Mouse (Mus musculus) myocyte (in vitro differentiated cells): ENCODE measurements around the gene Map7d3.

Experiments used
- CEBPB ChIP-seq: IDR thresholded peaks from 2 replicates; pipeline ENCODE4 v1.6.1; 2011; ENCODE audit warnings: mild to moderate bottlenecking, moderate library complexity; ENCODE audit not compliant: poor library complexity, insufficient read depth, severe bottlenecking
- E2F4 ChIP-seq: IDR thresholded peaks from one replicate; pipeline ENCODE4 v1.6.1; 2011; ENCODE audit warnings: mild to moderate bottlenecking, control low read depth, moderate library complexity; ENCODE audit not compliant: insufficient read depth
- MAX ChIP-seq: IDR thresholded peaks from one replicate; pipeline ENCODE4 v1.6.1; 2011; ENCODE audit warnings: low read depth, mild to moderate bottlenecking, control low read depth
- MYOD1 ChIP-seq, 3 experiments: IDR thresholded peaks; one replicate each; pipeline ENCODE4 v1.6.1; 2011; ENCODE audit warnings: control low read depth in 2 of 3, low read depth in 2 of 3, mild to moderate bottlenecking in 2 of 3, moderate library complexity in 1 of 3; ENCODE audit not compliant: insufficient read length in 2 of 3, control insufficient read depth in 1 of 3
- MYOG ChIP-seq, 3 experiments: IDR thresholded peaks; one replicate each; pipeline ENCODE4 v1.6.1; 2011; ENCODE audit warnings: control low read depth in 2 of 3, low read depth in 2 of 3, mild to moderate bottlenecking in 2 of 3; ENCODE audit not compliant: insufficient read length in 2 of 3, control insufficient read depth in 1 of 3, insufficient read depth in 1 of 3
- POLR2A ChIP-seq: IDR thresholded peaks from one replicate; pipeline ENCODE4 v1.6.1; 2011; ENCODE audit warnings: low read depth, mild to moderate bottlenecking, control low read depth, moderate library complexity; ENCODE audit not compliant: insufficient read length
- POLR2AphosphoS2 ChIP-seq: IDR thresholded peaks from one replicate; pipeline ENCODE4 v1.6.1; 2011; ENCODE audit warnings: low read depth, control low read depth; ENCODE audit not compliant: insufficient read length
- SRF ChIP-seq: IDR thresholded peaks from one replicate; pipeline ENCODE4 v1.6.1; 2011; ENCODE audit warnings: low read depth; ENCODE audit not compliant: control insufficient read depth, insufficient read length
- TCF12 ChIP-seq: IDR thresholded peaks from one replicate; pipeline ENCODE4 v1.6.1; 2011; ENCODE audit warnings: mild to moderate bottlenecking, control low read depth; ENCODE audit not compliant: poor library complexity, insufficient read depth, severe bottlenecking
- USF1 ChIP-seq: IDR thresholded peaks from one replicate; pipeline ENCODE4 v1.6.1; 2011; ENCODE audit warnings: low read depth, mild to moderate bottlenecking, control low read depth, moderate library complexity

- TF ChIP-seq POLR2A (no peak), USF1 (no peak), TCF12 (no peak), MAX (no peak), E2F4 (no peak), SRF (no peak), POLR2AphosphoS2 (no peak), MYOD1 (IDR thresholded peaks at IDR 0.05; ENCODE audit: control insufficient read depth in 1 of 3, insufficient read length in 2 of 3, low read depth in 2 of 3) (no peak), CEBPB (no peak), MYOG (IDR thresholded peaks at IDR 0.05; ENCODE audit: control insufficient read depth in 1 of 3, insufficient read depth in 1 of 3, insufficient read length in 2 of 3, low read depth in 2 of 3) (no peak)
These were observed 13.7 kb upstream of the Map7d3 start for GRCm38 (mm10) chrX:56835842-56836241.
